Mouse (Mus musculus) stomach, postnatal 0 days (tissue): ENCODE measurements around the gene Dtx3. TPM values are rescaled to one million over a fixed set of nuclear protein-coding genes. Genes with fewer than 3 reads are reported as not detected.
A peak's percentile ranks its signal among the peaks of the same experiment; 100 is the strongest.

Experiments
- ATAC-seq: fragments of 200-750 bp; cut with Nextera tagmentation; 2 replicates; pipeline ENCODE4 v1.8.0; 2017; ENCODE audit not compliant: low FRiP score, low TSS enrichment
- DNase-seq: peaks from one replicate; pipeline ENCODE4 v3.0.0-alpha.2; 2016; ENCODE audit warnings: low spot score
- H3K27ac ChIP-seq: fragments of 300-500 bp; sonication (generic); replicated peaks from 2 replicates; pipeline ENCODE4 v1.5.1; 2014; ENCODE audit warnings: mild to moderate bottlenecking, control low read depth
- H3K27me3 ChIP-seq: fragments of 300-500 bp; sonication (generic); 2 replicates; pipeline ENCODE4 v1.6.1; 2014; ENCODE audit warnings: low read length; ENCODE audit not compliant: control insufficient read depth, insufficient read depth
- H3K36me3 ChIP-seq: fragments of 300-500 bp; sonication (generic); 2 replicates; pipeline ENCODE4 v1.6.1; 2014; ENCODE audit warnings: low read length, mixed read lengths; ENCODE audit not compliant: control insufficient read depth, insufficient read depth
- H3K4me1 ChIP-seq: fragments of 300-500 bp; sonication (generic); replicated peaks from 2 replicates; pipeline ENCODE4 v1.6.1; 2014; ENCODE audit warnings: antibody characterized with exemption; ENCODE audit not compliant: control insufficient read depth, insufficient read depth
- H3K4me2 ChIP-seq: fragments of 300-500 bp; sonication (generic); replicated peaks from 2 replicates; pipeline ENCODE4 v1.6.1; 2014; ENCODE audit warnings: low read depth, mild to moderate bottlenecking, control low read depth, moderate library complexity
- H3K4me3 ChIP-seq: fragments of 300-500 bp; sonication (generic); 2 replicates; pipeline ENCODE4 v1.5.1; 2014; ENCODE audit warnings: low read depth, low read length, control low read depth
- H3K9ac ChIP-seq: fragments of 300-500 bp; sonication (generic); 2 replicates; pipeline ENCODE4 v1.6.1; 2014; ENCODE audit warnings: mild to moderate bottlenecking, low read length, control low read depth, mixed read lengths
- H3K9me3 ChIP-seq: fragments of 300-500 bp; sonication (generic); 2 replicates; pipeline ENCODE4 v1.6.1; 2016; ENCODE audit warnings: low read length; ENCODE audit not compliant: control insufficient read depth
- CTCF ChIP-seq: IDR thresholded peaks from 2 replicates; pipeline ENCODE4 v1.5.1; 2016; ENCODE audit warnings: antibody characterized with exemption, low read depth, mild to moderate bottlenecking, moderate library complexity
- EP300 ChIP-seq: optimal IDR thresholded peaks from 2 replicates; pipeline ENCODE3; 2016; ENCODE audit warnings: antibody characterized with exemption
- WGBS: fragments of 180-500 bp; shearing (Covaris S2); extraction: QIAGEN DNeasy Blood & Tissue Kit; methylation state at CpG from one replicate; pipeline ENCODE4 v1.1.7; 2014; 5-methylcytosine and 5-hydroxymethylcytosine counted together
- polyA plus RNA-seq: library from polyadenylated mRNA; unstranded; fragments of >200 nt; fragmentation: Nextera tagmentation; extraction: Ambion mirVana; gene quantifications from 2 replicates; pipeline ENCODE4 v1.2.1, GENCODE M21; 2015

Dtx3 gene
- polyA plus RNA-seq, 1 experiment from 2014 or later, result 27.8 TPM

- Histone ChIP-seq H3K36me3 (peaks cover 7% of the 10 kb centered on the region; the same call in 1 of the 2 replicates), H3K4me1 (no peaks in the 10 kb centered on the region; the same call in 1 of the 2 replicates)
- WGBS, result 60% methylated on average over 10 of the region's 10 CpGs
Measured at GRCm38 (mm10) chr10:127187371-127188078, 8.0 kb downstream of the Dtx3 start.

GRCm38 (mm10) chr10:127186451-127186850 is 9.1 kb downstream of the Dtx3 start:
- H3K4me2 ChIP-seq, result no peak overlapping the region
- no peaks in the 10 kb centered on the region for H3K9me3 ChIP-seq
- peak; percentile 62 for TF ChIP-seq CTCF
- TF ChIP-seq EP300, result no peak
- DNase-seq (no peak), ATAC-seq (no peak)
- no peaks in the 10 kb centered on the region; the same call in 1 of the 2 replicates for H3K4me1 ChIP-seq
- no peak overlapping the region for H3K4me3 ChIP-seq
- H3K27ac ChIP-seq, result no peak overlapping the region
- peaks cover 6% of the 10 kb centered on the region; the same call in 1 of the 2 replicates for H3K36me3 ChIP-seq
- no peak overlapping the region for H3K9ac ChIP-seq
- 100% methylated on average over 1 of the region's 1 CpGs for WGBS
- H3K27me3 ChIP-seq, result no peaks in the 10 kb centered on the region

More at GRCm38 (mm10) chr10:127187371-127188078, 8.0 kb downstream of the Dtx3 start:
- DNase-seq (no peak), ATAC-seq (no peak)
- no peaks in the 10 kb centered on the region for H3K27me3 ChIP-seq
- H3K4me2 ChIP-seq, result peak overlapping the region; percentile 88
- H3K4me3 ChIP-seq, result peak overlapping the region; percentile 59; the same call in 1 of the 2 replicates
- TF ChIP-seq EP300, result no peak
- H3K9ac ChIP-seq, result 0 out of 2 replicates have a peak overlapping the region, but pooled peaks have one; percentile 75
- H3K9me3 ChIP-seq, result no peaks in the 10 kb centered on the region
- no peak overlapping the region for H3K27ac ChIP-seq

GRCm38 (mm10) chr10:127185506-127185905 is 10.0 kb downstream of the Dtx3 start:
- Histone ChIP-seq H3K4me1 (no peaks in the 10 kb centered on the region; the same call in 1 of the 2 replicates), H3K27me3 (no peaks in the 10 kb centered on the region), H3K36me3 (peaks cover 6% of the 10 kb centered on the region; the same call in 1 of the 2 replicates), H3K9me3 (no peaks in the 10 kb centered on the region), H3K4me2 (no peak overlapping the region), H3K4me3 (no peak overlapping the region), H3K27ac (no peak overlapping the region), H3K9ac (no peak overlapping the region)
- TF ChIP-seq CTCF, result no peak
- DNase-seq (no peak), ATAC-seq (no peak)
- 84% methylated on average over 15 of the region's 15 CpGs for WGBS

- TF ChIP-seq EP300 (no peak), CTCF (no peak)
- ATAC-seq (no peak), DNase-seq (no peak)
- H3K9me3 ChIP-seq, result no peaks in the 10 kb centered on the region
- H3K27ac ChIP-seq, result no peak overlapping the region
- H3K4me3 ChIP-seq, result no peak overlapping the region
- no peak overlapping the region for H3K4me2 ChIP-seq
- peaks cover 6% of the 10 kb centered on the region; the same call in 1 of the 2 replicates for H3K36me3 ChIP-seq
- H3K27me3 ChIP-seq, result no peaks in the 10 kb centered on the region; the same call in 1 of the 2 replicates
- 72% methylated on average over 9 of the region's 9 CpGs for WGBS
- H3K4me1 ChIP-seq, result no peaks in the 10 kb centered on the region
- H3K9ac ChIP-seq, result no peak overlapping the region
Measured at GRCm38 (mm10) chr10:127185101-127185500, 10.4 kb downstream of the Dtx3 start.

GRCm38 (mm10) chr10:127183759-127184158 is 11.8 kb downstream of the Dtx3 start:
- TF ChIP-seq EP300 (no peak), CTCF (no peak)
- Histone ChIP-seq H3K4me3 (no peak overlapping the region), H3K36me3 (peaks cover 6% of the 10 kb centered on the region; the same call in 1 of the 2 replicates), H3K9me3 (no peaks in the 10 kb centered on the region), H3K9ac (no peak overlapping the region), H3K4me1 (no peaks in the 10 kb centered on the region), H3K27ac (no peak overlapping the region), H3K27me3 (no peaks in the 10 kb centered on the region; the same call in 1 of the 2 replicates), H3K4me2 (0 out of 2 replicates have a peak overlapping the region, but pooled peaks have one; percentile 20)
- no peak for DNase-seq
- ATAC-seq, result no peak
- 24% methylated on average over 20 of the region's 20 CpGs for WGBS

GRCm38 (mm10) chr10:127182624-127183023 is 12.9 kb downstream of the Dtx3 start:
- Histone ChIP-seq H3K4me3 (no peak overlapping the region), H3K36me3 (peaks cover 6% of the 10 kb centered on the region; the same call in 1 of the 2 replicates), H3K27ac (no peak overlapping the region), H3K4me2 (no peak overlapping the region), H3K27me3 (no peaks in the 10 kb centered on the region; the same call in 1 of the 2 replicates), H3K4me1 (peaks cover 4% of the 10 kb centered on the region; the same call in 1 of the 2 replicates), H3K9ac (no peak overlapping the region), H3K9me3 (no peaks in the 10 kb centered on the region)
- ATAC-seq (no peak), DNase-seq (no peak)
- 88% methylated on average over 4 of the region's 4 CpGs for WGBS
- TF ChIP-seq EP300 (no peak), CTCF (no peak)
